Mouse (Mus musculus) forebrain, embryonic 10.5 days (tissue): ENCODE results near the gene Tmed6. TPM values are rescaled to one million over a fixed set of nuclear protein-coding genes. Genes with fewer than 3 reads are reported as not detected.
"Not testable (repeated sequence)": the region's sequence is repeated elsewhere in the genome, so short reads cannot be mapped to it uniquely, and the experiment has no call there.

Experiments used
- DNase-seq: peaks from one replicate; pipeline ENCODE4 v3.0.0-alpha.2; 2017; ENCODE audit warnings: low spot score; ENCODE audit errors: extremely low spot score
- H3K27ac ChIP-seq: fragments of 300-500 bp; sonication (generic); 2 replicates; pipeline ENCODE4 v1.5.1; 2016; ENCODE audit warnings: mild to moderate bottlenecking
- H3K27me3 ChIP-seq: fragments of 300-500 bp; sonication (generic); 2 replicates; pipeline ENCODE4 v1.6.1; 2016; ENCODE audit warnings: mild to moderate bottlenecking; ENCODE audit not compliant: poor library complexity, severe bottlenecking
- H3K36me3 ChIP-seq: fragments of 300-500 bp; sonication (generic); replicated peaks from 2 replicates; pipeline ENCODE4 v1.6.1; 2016; ENCODE audit warnings: mild to moderate bottlenecking, moderate library complexity
- H3K4me1 ChIP-seq: fragments of 300-500 bp; sonication (generic); 2 replicates; pipeline ENCODE4 v1.6.1; 2016
- H3K4me3 ChIP-seq: fragments of 300-500 bp; sonication (generic); 2 replicates; pipeline ENCODE4 v1.5.1; 2016; ENCODE audit warnings: mild to moderate bottlenecking, moderate library complexity
- H3K9me3 ChIP-seq: fragments of 300-500 bp; sonication (generic); 2 replicates; pipeline ENCODE4 v1.6.1; 2016; ENCODE audit warnings: mild to moderate bottlenecking, moderate library complexity
- WGBS: fragments of 180-500 bp; shearing (Covaris S2); methylation state at CpG from one replicate; pipeline ENCODE4 v1.1.7; 2016; 5-methylcytosine and 5-hydroxymethylcytosine counted together
- polyA plus RNA-seq: library from polyadenylated mRNA; unstranded; fragments of >200 nt; fragmentation: Nextera tagmentation; extraction: Ambion mirVana; gene quantifications from 2 replicates; pipeline ENCODE4 v1.2.1, GENCODE M21; 2016

Gene Tmed6
- polyA plus RNA-seq, 1 experiment from 2014 or later: not detected

GRCm38 (mm10) chr8:107052046-107052445, 13.4 kb downstream of the Tmed6 start:
- 98% methylated on average over 8 of the region's 8 CpGs for WGBS
- H3K36me3 ChIP-seq: peaks cover 74% of the 10 kb centered on the region

DNA sequence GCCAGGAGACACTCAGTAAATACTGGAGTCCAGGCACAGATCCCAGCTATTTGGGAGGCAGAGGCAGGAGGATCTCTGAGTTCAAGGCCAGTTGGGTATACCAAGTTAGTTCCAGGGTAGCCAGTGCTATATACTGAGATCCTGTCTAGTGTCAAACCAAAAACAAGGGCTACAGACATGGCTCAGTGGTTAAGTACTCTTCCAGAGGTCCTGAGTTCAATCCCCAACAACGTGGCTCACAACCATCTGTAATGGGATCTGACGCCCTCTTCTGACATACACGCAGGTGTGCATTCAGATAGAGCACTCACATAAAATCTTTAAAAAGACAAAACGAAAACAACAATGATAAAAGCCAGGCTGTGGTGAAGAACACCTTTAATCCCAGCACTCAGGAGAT, 16.0 kb downstream of the Tmed6 start:
- H3K27me3 ChIP-seq: no peaks in the 10 kb centered on the region
- peak overlapping the region; percentile 87; the same call in 1 of the 2 replicates for H3K4me3 ChIP-seq
- WGBS: 97% methylated on average over 4 of the region's 4 CpGs
- peak overlapping the region; percentile 96; the same call in 1 of the 2 replicates for H3K27ac ChIP-seq
- H3K4me1 ChIP-seq: peaks cover 23% of the 10 kb centered on the region
- no peak for DNase-seq
- peaks cover 93% of the 10 kb centered on the region for H3K36me3 ChIP-seq
- H3K9me3 ChIP-seq: peaks cover 4% of the 10 kb centered on the region; the same call in 1 of the 2 replicates

More at GRCm38 (mm10) chr8:107052046-107052445, 13.4 kb downstream of the Tmed6 start:
- DNase-seq: no peak
- Histone ChIP-seq H3K9me3 (peaks cover 4% of the 10 kb centered on the region; the same call in 1 of the 2 replicates), H3K4me1 (peaks cover 39% of the 10 kb centered on the region), H3K4me3 (no peak overlapping the region; the same call in 1 of the 2 replicates), H3K27ac (no peak overlapping the region), H3K27me3 (no peaks in the 10 kb centered on the region)

DNA sequence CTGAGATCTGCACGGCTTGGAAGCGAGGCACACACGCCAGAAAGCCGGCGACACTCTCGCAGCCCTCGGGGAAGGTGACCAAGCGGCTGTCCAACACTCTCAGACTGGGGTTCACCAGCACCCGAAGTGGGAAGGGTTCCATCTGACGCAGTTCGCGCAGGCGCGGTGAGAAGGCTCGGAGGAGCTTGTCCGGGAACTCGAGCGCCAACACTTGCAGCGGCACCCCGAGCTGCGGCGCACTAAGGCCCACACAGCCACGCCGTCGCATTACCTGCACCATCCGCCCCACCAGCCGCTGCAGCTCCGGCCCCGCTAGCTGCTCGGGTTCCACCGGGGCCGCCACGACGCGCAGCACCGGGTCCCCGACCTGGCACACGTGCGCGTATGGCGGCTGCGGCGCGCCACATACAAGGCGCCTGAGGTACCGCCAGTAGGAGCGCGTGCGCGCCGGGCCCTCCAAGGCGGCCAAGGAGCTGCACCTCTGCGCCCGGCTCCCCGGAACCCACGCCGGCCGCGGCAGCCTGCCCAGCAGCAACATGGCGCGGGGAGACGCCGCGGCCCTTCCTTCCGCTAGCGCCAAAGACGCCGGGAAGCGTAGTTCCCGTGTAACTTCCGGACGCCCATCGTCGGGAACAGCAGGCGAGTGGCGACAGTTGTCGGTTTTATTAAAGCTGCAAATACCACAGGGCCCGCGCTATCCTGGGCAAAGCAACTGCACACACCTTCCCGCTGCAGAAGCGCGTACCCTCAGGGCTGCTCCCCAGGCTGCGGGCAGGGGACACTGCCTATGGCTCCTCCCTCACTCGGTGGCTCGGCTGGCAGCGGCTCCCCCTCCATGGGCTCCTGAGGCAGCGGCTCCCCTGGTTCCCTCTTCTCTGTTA, 17.1 kb downstream of the Tmed6 start, which contains the start of gene Pdf:
Gene Pdf, minus strand, starts transcription at position 554 of the 881 bp plus-strand sequence.
- H3K36me3 ChIP-seq: peaks cover 93% of the 10 kb centered on the region
- H3K4me3 ChIP-seq: peak within 1 kb of the TSS; percentile 87
- WGBS: under 1% methylated on average over 87 of the region's 87 CpGs

DNA sequence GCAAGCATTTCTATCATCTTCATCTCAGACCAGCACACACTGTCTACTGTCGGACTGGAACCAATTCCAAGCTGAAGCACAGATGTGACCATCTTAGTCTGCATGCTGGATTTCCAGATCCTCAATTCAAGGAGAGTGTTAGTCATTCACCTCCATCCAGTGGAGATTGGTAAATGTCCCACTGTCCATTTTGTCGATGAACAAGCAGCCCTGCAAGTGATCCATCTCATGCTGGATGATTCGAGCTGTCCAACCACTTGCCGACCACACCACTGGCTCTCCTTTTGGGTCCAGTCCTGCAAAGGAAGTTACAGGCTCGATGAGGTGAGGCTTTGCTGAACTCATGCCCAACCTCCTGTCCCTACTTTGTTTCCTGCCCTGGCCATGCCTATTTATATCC, 18.5 kb downstream of the Tmed6 start:
- Histone ChIP-seq H3K27ac (no peak overlapping the region), H3K27me3 (no peaks in the 10 kb centered on the region), H3K4me3 (peak overlapping the region; percentile 87; the same call in 1 of the 2 replicates), H3K9me3 (peaks cover 4% of the 10 kb centered on the region; the same call in 1 of the 2 replicates), H3K4me1 (peaks cover 23% of the 10 kb centered on the region), H3K36me3 (peaks cover 93% of the 10 kb centered on the region)
- 95% methylated on average over 5 of the region's 5 CpGs for WGBS
- no peak for DNase-seq

More for the DNA sequence above, 17.1 kb downstream of the Tmed6 start, which contains the start of gene Pdf:
- Histone ChIP-seq H3K27ac (peak within 1 kb of the TSS; percentile 96), H3K4me1 (peaks cover 23% of the 10 kb centered on the region), H3K27me3 (no peaks in the 10 kb centered on the region), H3K9me3 (peaks cover 4% of the 10 kb centered on the region; the same call in 1 of the 2 replicates)
- DNase-seq: peak; percentile 76

DNA sequence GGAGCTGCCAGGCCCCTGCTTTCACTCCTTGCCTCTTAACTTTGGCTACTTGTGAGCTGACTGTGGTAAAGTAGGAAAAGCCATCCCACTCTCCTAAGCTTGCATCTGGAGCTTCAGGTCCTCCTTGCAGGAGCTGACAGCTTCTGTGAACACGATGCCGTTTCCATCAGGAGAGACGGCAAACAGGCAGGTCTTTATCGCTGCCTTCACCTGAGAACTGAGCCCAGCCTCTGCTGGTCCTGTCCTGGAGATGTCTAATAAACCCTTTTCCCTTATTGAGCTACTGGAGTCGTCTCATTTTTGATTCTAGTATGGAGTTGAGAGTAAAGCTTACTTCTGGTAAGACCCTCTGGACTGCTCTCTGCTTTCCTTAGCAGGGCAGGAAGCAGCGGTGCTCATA, 20.0 kb downstream of the Tmed6 start:
- Histone ChIP-seq H3K4me3 (no peak overlapping the region), H3K9me3 (peaks cover 4% of the 10 kb centered on the region; the same call in 1 of the 2 replicates), H3K27me3 (no peaks in the 10 kb centered on the region), H3K36me3 (peaks cover 93% of the 10 kb centered on the region), H3K27ac (no peak overlapping the region), H3K4me1 (peaks cover 23% of the 10 kb centered on the region)
- no peak for DNase-seq
- WGBS: 96% methylated on average over 6 of the region's 6 CpGs

- peaks cover 82% of the 10 kb centered on the region for H3K36me3 ChIP-seq
- WGBS: 91% methylated on average over 7 of the region's 7 CpGs
- H3K4me1 ChIP-seq: no peaks in the 10 kb centered on the region
Observed at GRCm38 (mm10) chr8:107040632-107041031, 24.8 kb downstream of the Tmed6 start.

DNA sequence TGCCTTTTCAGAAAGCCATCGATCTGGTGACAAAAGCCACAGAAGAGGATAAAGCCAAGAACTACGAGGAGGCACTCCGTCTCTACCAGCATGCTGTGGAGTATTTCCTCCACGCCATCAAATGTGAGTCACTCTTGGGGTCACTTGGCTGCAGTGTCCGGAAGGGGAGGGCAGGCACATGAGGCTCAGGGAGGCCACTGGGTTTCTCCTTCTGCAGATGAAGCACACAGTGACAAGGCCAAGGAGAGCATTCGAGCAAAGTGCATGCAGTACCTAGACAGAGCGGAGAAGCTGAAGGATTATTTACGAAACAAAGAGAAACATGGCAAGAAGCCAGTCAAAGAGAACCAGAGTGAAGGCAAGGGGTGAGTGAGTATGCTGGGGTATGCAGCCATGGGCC, 28.8 kb downstream of the Tmed6 start:
- Histone ChIP-seq H3K9me3 (no peaks in the 10 kb centered on the region), H3K4me1 (peaks cover 17% of the 10 kb centered on the region), H3K36me3 (peaks cover 48% of the 10 kb centered on the region), H3K27me3 (no peaks in the 10 kb centered on the region), H3K4me3 (no peak overlapping the region), H3K27ac (no peak overlapping the region)
- 91% methylated on average over 8 of the region's 8 CpGs for WGBS
- no peak for DNase-seq

More at GRCm38 (mm10) chr8:107040632-107041031, 24.8 kb downstream of the Tmed6 start:
- Histone ChIP-seq H3K4me3 (no peak overlapping the region), H3K9me3 (no peaks in the 10 kb centered on the region), H3K27ac (no peak overlapping the region), H3K27me3 (no peaks in the 10 kb centered on the region)
- no peak for DNase-seq

GRCm38 (mm10) chr8:107035641-107036040, 29.8 kb downstream of the Tmed6 start:
- Histone ChIP-seq H3K4me3 (no peak overlapping the region), H3K36me3 (peaks cover 39% of the 10 kb centered on the region), H3K27me3 (no peaks in the 10 kb centered on the region), H3K9me3 (no peaks in the 10 kb centered on the region), H3K4me1 (peaks cover 26% of the 10 kb centered on the region), H3K27ac (no peak overlapping the region)
- 91% methylated on average over 3 of the region's 3 CpGs for WGBS
- DNase-seq: no peak

DNA sequence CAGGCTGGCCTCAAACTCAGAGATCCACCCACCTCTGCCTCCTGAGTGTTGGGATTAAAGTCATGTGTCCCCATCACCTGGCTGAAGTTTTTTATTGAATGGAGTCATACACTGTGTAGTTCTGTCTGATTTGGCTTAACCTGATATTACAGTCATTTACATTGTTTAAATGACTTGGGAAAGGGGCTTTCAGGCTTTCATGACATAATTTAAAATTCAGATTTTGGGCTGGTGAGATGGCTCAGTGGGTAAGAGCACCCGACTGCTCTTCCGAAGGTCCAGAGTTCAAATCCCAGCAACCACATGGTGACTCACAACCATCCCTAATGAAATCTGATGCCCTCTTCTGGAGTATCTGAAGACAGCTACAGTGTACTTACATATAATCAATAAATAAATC, 31.8 kb downstream of the Tmed6 start:
- not testable (repeated sequence) for H3K27me3 ChIP-seq, DNase-seq, H3K27ac ChIP-seq, H3K9me3 ChIP-seq, H3K4me3 ChIP-seq
- H3K4me1 ChIP-seq: peaks cover 27% of the 10 kb centered on the region
- 97% methylated on average over 2 of the region's 2 CpGs for WGBS
- peaks cover 19% of the 10 kb centered on the region for H3K36me3 ChIP-seq

GRCm38 (mm10) chr8:107031577-107032090, 33.8 kb downstream of the Tmed6 start:
- H3K4me3 ChIP-seq: peak overlapping the region; percentile 99
- no peaks in the 10 kb centered on the region for H3K27me3 ChIP-seq
- peak overlapping the region; percentile 91 for H3K27ac ChIP-seq
- WGBS: under 1% methylated on average over 40 of the region's 40 CpGs
- no peaks in the 10 kb centered on the region for H3K9me3 ChIP-seq
- no peak for DNase-seq
- H3K36me3 ChIP-seq: peaks cover 10% of the 10 kb centered on the region
- peaks cover 27% of the 10 kb centered on the region for H3K4me1 ChIP-seq

DNA sequence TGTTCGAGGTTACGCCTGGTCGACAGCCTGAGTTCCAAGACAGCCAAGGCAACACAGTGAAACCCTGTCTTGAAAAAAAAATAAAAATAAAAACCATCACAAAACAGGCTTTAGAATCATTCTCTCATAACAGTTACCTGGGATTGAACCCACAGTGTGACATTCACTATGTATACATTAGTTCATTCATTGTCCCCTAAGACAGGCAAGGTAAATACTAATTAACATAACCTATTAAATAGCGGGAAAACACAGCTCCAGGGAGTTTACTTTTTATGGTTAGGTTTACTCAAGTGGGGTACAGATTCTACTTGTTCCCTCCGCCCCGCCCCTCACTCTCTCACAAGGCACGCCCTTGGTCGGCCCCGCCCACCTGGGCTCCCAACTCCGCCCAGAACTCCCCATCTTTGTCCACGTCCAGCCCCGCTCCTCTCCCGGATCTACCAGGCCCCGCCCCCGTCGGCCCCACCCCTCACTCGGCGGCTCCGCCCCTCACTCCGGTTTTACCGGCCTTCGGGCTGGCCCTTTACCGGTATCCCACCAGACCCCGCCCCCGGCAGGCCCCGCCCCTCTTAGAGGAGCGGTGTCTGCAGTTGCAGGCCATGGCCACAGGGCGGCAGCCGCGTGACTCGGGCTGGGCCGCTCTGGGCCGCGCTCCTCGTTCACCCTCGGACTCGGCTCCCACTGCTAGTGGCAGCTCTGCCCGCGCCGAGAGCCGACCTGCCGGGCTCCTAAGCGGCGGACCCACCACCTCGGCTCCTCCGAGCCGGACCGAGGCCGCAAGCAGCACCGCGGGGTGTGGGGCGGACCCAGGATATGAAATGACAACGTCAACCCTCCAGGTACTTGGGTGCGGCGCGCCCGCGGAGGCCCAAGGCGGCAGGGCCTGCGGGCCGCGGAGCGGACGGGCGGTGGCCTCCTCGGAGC, 34.5 kb downstream of the Tmed6 start, which contains the start of gene Vps4a:
Gene Vps4a, plus strand, starts transcription at position 573 of the 927 bp plus-strand sequence.
- H3K4me1 ChIP-seq: peaks cover 27% of the 10 kb centered on the region
- H3K27ac ChIP-seq: peak within 1 kb of the TSS; percentile 91
- H3K4me3 ChIP-seq: peak within 1 kb of the TSS; percentile 99
- DNase-seq: peak; percentile 98
- 4% methylated on average over 66 of the region's 66 CpGs for WGBS
- no peaks in the 10 kb centered on the region for H3K27me3 ChIP-seq
- peaks cover 6% of the 10 kb centered on the region; the same call in 1 of the 2 replicates for H3K36me3 ChIP-seq
- H3K9me3 ChIP-seq: no peaks in the 10 kb centered on the region

DNA sequence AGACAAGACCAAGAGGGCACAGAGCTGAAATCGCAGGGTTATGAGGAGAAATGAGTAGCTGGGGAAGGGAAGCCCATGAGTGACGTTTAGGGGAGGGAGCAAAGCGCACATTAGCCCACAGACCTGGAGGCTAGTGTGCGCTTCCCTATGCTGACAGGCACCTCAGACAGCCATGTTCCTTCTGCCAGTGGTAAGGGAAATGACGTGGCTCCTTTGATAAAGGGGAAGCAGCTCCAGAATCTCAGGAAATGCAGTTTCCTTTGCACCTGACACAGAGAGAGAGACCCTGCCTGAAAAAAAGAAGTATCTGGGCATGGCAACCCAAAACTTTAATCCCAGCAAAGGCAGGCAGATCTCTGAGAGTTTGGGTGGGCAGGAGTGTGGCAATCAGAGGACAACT, 35.4 kb downstream of the Tmed6 start:
- Histone ChIP-seq H3K9me3 (no peaks in the 10 kb centered on the region), H3K27me3 (no peaks in the 10 kb centered on the region), H3K27ac (no peak overlapping the region), H3K4me1 (peaks cover 27% of the 10 kb centered on the region), H3K36me3 (0 out of 2 replicates have a peak, but pooled peaks cover 3% of the 10 kb centered on the region), H3K4me3 (no peak overlapping the region)
- 75% methylated on average over 5 of the region's 5 CpGs for WGBS
- no peak for DNase-seq
